Mouse (Mus musculus): ENCODE measurements around the gene Zfp740.

The Zfp740 gene

GRCm38 (mm10) chr15:102247252-102248130 is 44.4 kb downstream of the Zfp740 start:
- intact Hi-C loops (cut with DNase I): no loop called here

GRCm38 (mm10) chr15:102248131-102248811 is 45.2 kb downstream of the Zfp740 start:
- intact Hi-C loops (cut with DNase I): no loop called here

DNA sequence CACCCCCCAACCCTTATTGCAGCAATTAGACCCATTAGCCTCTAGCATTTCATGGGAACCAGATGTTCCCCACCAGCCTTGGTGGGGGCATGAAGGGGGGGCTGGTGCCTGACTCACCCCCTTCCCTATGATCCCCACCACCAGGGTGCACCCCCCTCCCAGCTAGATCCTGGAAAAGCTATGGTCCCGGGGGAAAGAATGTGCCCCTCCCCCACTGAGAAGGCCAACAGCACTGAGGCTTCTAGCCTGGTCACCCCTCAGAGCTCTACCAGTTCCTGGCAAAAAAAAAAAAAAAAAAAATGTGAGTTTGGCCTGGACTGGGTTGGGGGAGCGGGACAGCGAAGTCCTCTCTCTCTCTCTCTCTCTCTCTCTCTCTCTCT is 45.8 kb downstream of the Zfp740 start:
- intact Hi-C loops (cut with DNase I): no loop called here

DNA sequence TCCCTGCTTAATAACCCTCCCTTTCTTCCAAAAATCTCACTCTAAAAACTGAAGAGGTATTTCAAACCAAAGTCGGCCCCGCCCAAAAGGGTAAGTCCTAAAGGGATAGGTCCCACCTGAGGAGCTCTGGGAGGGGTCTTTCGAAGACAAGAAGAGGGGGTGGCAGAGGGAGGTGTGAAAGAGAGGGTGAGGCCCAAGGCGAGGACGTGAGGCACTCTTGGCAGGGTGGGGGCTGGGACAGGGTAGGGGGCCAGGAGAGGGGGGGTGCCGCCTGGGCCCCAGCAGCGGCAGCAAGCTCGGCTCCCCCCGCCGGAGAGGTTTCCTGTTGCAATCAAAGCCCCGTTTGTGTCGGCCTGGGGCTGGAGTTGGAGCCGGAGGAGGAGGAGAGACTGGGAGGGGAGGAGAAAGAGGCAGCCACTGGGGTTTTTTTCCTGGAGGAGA is 46.2 kb downstream of the Zfp740 start:
- intact Hi-C loops (cut with DNase I): no loop called here

DNA sequence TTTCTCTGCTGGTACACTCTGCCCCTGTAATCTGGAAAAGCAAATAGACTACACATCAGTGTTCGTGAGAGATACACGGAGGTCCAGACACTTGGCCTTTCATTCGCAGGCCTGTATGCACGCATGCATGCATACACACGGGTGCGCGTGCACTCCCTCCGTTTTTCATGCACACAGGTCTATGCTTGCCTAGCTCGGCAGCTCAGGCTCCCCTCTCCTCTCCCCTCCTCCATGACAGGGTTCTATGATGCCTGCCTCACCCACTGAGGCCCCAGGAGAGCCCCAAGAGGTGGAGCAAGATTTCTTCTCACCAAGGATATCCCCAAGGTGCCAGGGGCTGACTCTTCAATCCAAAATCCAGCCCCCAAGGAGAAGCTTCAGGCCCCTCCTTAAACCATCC is 46.9 kb downstream of the Zfp740 start:
- intact Hi-C loops (cut with DNase I): no loop called here

- intact Hi-C loops (cut with DNase I): no loop called here
Observed at GRCm38 (mm10) chr15:102250521-102250920, 47.5 kb downstream of the Zfp740 start.

DNA sequence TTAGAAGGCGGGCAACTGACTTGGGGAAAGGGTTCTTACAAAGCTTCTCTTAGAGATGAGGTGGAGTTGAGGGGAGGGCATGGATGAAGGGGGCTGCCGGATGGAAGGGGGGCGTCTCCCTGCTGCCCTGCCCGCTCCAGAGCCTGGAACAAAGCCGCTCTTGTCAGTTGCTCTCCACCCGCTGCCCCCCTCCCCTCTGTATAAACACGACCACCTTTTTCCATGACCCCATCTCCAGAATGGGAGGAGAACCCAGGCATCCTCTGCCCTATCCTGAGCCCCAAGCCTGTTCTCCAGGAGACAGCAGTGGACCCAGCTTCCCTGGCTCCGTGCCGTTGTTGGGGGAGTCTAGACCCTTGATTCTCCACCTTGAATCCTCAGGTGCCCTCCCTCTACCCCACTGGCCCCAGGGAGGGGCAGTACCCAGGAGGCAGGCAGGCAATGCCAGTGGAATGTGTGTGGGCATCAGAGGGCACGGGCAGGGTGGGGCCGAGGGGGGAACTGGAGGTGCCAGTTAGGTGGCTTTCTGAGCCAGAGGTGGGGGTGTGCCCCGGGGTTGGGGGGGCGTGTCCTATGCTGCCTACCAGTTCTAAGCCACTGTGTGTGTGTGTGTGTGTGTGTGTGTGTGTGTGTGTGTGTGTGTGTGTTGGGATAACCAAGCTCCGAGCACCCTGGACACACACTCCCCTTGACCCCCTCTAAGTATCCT is 52.7 kb downstream of the Zfp740 start:
- intact Hi-C loops (cut with DNase I): no loop called here

DNA sequence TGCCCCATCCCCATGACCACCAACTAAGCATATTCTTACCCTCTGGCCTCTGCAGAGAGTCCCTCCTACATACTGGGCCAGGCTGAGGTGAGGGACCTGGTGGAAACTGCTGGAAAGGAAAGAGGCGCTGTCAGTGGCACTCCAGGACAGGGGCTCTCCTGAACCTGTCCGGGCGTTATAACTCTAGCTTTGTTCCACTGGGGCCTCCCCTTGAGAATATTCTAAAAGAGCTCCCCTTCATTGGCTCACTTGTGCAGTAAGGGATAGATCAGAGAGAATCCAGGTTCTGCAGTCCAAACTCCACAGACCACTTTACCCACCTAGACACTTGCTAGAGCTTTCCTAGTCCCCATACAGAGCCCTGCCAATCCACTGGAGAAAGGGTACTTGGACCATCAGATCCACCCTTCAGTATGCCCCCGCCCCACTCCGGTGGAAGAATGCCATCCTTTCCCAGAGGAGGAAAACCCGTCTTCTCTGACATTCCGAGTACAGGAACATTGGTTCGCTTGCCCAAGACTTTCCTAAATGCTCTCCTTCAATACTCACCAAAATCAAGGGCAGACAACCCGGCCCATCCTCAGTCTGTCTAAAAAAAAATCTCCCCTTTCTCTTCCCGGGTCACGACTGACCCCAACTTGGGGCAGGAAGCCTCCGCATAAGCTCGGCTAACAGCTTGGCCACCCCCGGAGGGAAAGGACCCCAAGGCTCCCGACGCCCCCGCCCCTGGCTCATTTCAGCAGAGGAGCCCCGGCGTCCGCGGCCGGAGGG is 53.6 kb downstream of the Zfp740 start:
- intact Hi-C loops (cut with DNase I): no loop called here

- intact Hi-C loops (cut with DNase I): no loop called here
Observed at GRCm38 (mm10) chr15:102257202-102258075, 54.4 kb downstream of the Zfp740 start, which contains the start of gene Rarg. Rarg (minus strand) TSS chr15:102257517.

DNA sequence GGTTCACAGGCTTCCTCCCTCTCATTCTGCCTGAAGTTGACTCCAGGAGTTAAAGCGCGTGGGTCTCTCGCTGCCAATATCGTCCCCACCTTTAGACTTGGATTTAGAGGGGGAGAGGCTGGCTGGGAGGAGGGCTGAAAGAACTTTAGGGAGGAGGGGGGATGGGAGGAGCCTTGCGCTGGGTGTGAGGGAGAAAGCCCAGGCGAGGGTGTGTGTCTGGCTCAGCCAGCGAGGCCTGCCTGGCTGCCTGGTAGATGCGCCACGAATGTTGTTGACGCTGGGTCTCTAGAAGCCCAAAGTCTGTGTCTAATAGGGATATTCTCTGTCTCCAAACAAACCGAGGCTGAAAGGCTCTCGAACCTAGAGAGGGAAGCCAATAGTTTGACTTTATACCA is 55.0 kb downstream of the Zfp740 start:
- intact Hi-C loops (cut with DNase I): no loop called here

GRCm38 (mm10) chr15:102258581-102259253 is 55.7 kb downstream of the Zfp740 start:
- intact Hi-C loops (cut with DNase I): no loop called here

DNA sequence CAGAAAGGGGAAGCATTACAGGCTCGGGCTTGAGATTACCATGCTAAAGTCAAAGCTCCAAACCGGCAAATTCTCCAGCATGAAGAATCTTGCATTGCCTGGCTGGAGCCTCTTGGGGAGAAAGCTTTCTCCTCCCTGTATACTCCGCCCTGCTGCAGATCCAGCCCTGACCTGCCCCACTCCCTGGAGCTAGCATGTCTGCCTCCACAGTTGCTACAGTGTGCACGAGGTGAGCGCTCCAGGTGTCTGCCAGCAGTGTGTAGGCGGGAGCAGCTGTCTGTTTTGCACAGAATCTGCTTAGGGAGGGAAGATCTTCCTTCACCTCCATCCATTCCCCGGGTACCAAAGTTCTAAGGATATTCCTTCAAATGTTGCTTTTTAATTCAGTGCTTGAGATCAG is 59.5 kb downstream of the Zfp740 start:
- intact Hi-C loops (cut with DNase I): no loop called here

GRCm38 (mm10) chr15:102263037-102263436 is 60.0 kb downstream of the Zfp740 start:
- intact Hi-C loops (cut with DNase I): no loop called here

All from adrenal gland (tissue).